In the genomic region with DNA sequence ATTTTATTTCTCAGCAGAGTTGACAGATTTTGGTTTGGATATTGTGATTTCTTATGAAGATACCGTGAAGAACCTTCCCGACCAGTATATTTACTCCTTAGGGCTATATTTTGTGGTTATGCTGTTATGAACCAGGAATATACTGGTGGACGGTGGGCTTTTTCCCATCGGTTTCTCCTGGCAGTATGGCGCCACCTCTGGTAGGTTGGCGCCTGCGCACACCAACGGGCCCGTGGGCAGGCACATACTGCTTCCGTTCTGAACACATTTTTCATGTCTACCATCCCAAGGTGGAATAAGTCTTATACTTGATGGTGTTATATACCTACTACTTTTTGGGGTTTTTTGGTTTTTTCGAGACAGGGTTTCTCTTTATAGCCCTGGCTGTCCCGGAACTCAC, we compare ENCODE assay signal across 10 mouse cellular contexts. TPM values are rescaled to one million over a fixed set of nuclear protein-coding genes. Genes with fewer than 3 reads are reported as not detected.
DNase-seq lines count a peak whose midpoint lies in the region; ATAC-seq and TF ChIP-seq lines count a peak whose summit lies in the region.
"Had no signal": no experiment of that assay in that cellular context is flagged by ENCODE, and none has a peak within 500 bp of the region (broad histone marks: within the 10 kb centered on the region; RNA-seq: fewer than 3 reads in every experiment).

No protein-coding gene starts in this region.

- H3K27me3 ChIP-seq in forebrain, postnatal 0 days (ENCODE audit: insufficient read depth, low read length), result no peaks in the 10 kb centered on the region
- H3K27me3 ChIP-seq in midbrain, postnatal 0 days (ENCODE audit: insufficient read depth, low read length), result no peaks in the 10 kb centered on the region
- H3K27me3 ChIP-seq in thymus, adult 2 months (ENCODE audit: control insufficient read depth, insufficient read depth, low read length), result no peaks in the 10 kb centered on the region
- H3K27me3 ChIP-seq: limb, embryonic 12.5 days had no signal

- no peak overlapping the region for H3K9ac ChIP-seq in forebrain, postnatal 0 days
- H3K9ac ChIP-seq in midbrain, postnatal 0 days (replicated peaks; ENCODE audit: low read length, poor library complexity, severe bottlenecking), result no peak overlapping the region

- no peak for TF ChIP-seq POLR2A in thymus, adult 2 months (IDR thresholded peaks at IDR 0.05; ENCODE audit: control insufficient read depth, extremely low read depth, insufficient read depth, low read length, poor library complexity)

- peaks cover 11% of the 10 kb centered on the region for H3K36me3 ChIP-seq in forebrain, postnatal 0 days (ENCODE audit: insufficient read depth)
- peaks cover 6% of the 10 kb centered on the region; the same call in 1 of the 2 replicates for H3K36me3 ChIP-seq in midbrain, postnatal 0 days (ENCODE audit: insufficient read depth, low read length)
- no peaks in the 10 kb centered on the region for H3K36me3 ChIP-seq in thymus, adult 2 months (ENCODE audit: control insufficient read depth, insufficient read depth, low read length)

- DNase-seq in layer of hippocampus, adult 2 months (ENCODE audit: low spot score in 2 of 2), result no peak
- no peak for DNase-seq in layer of hippocampus, adult 9-10 months (ENCODE audit: low spot score)
- DNase-seq in NIH3T3 (ENCODE audit: low read depth), result peak; percentile 65
- no peak for DNase-seq in forebrain, postnatal 0 days
- DNase-seq in midbrain, postnatal 0 days (ENCODE audit: low spot score), result peak; percentile 26
- DNase-seq in right cerebral cortex, adult 2 months (ENCODE audit: low spot score in 2 of 2), result no peak
- no peak for DNase-seq in embryo, embryonic 10 days (ENCODE audit: low spot score)
- no peak for DNase-seq in thymus, adult 2 months

- no peaks in the 10 kb centered on the region for H3K9me3 ChIP-seq in forebrain, postnatal 0 days (ENCODE audit: low read length)
- H3K9me3 ChIP-seq in midbrain, postnatal 0 days (ENCODE audit: low read length), result no peaks in the 10 kb centered on the region

- ATAC-seq in forebrain, postnatal 0 days, result no peak
- ATAC-seq in midbrain, postnatal 0 days (ENCODE audit: low FRiP score), result no peak

- no peak overlapping the region for H3K4me3 ChIP-seq in layer of hippocampus, adult 2 months
- H3K4me3 ChIP-seq in forebrain, postnatal 0 days (ENCODE audit: low read depth, low read length), result peak overlapping the region; percentile 97; the same call in 1 of the 2 replicates
- 0 out of 2 replicates have a peak overlapping the region, but pooled peaks have one; percentile 94 for H3K4me3 ChIP-seq in midbrain, postnatal 0 days (ENCODE audit: low read depth, low read length)
- no peak overlapping the region for H3K4me3 ChIP-seq in thymus, adult 2 months (ENCODE audit: control insufficient read depth, insufficient read depth, low read length)

- 92% methylated on average over 12 of the region's 12 CpGs for WGBS in forebrain, postnatal 0 days
- whole genome bisulfite sequencing in midbrain, postnatal 0 days, result 93% methylated on average over 12 of the region's 12 CpGs
- 97% methylated on average over 12 of the region's 12 CpGs for WGBS in thymus, adult 2 months

- no peak overlapping the region for H3K27ac ChIP-seq in layer of hippocampus, adult 2 months
- H3K27ac ChIP-seq in forebrain, postnatal 0 days (ENCODE audit: low read depth, low read length), result no peak overlapping the region
- no peak overlapping the region for H3K27ac ChIP-seq in midbrain, postnatal 0 days (ENCODE audit: low read depth, low read length)
- H3K27ac ChIP-seq in thymus, adult 2 months (ENCODE audit: control insufficient read depth, insufficient read depth, low read length), result no peak overlapping the region
- H3K27ac ChIP-seq: limb, embryonic 12.5 days had no signal

- TF ChIP-seq CTCF in layer of hippocampus, adult 2 months (conservative IDR thresholded peaks at IDR 0.05), result peak; percentile 47
- peak; percentile 46 for TF ChIP-seq CTCF in forebrain, postnatal 0 days (IDR thresholded peaks at IDR 0.05; ENCODE audit: low read depth)
- peak; percentile 55 for TF ChIP-seq CTCF in midbrain, postnatal 0 days (IDR thresholded peaks at IDR 0.05)
- TF ChIP-seq CTCF in thymus, adult 2 months (IDR thresholded peaks at IDR 0.05; ENCODE audit: borderline replicate concordance, control insufficient read depth, extremely low read depth, insufficient read depth, low read length, poor library complexity), result no peak

- no peaks in the 10 kb centered on the region for H3K4me1 ChIP-seq in forebrain, postnatal 0 days (ENCODE audit: insufficient read depth)
- H3K4me1 ChIP-seq in midbrain, postnatal 0 days (ENCODE audit: insufficient read depth, low read length), result no peaks in the 10 kb centered on the region; the same call in 1 of the 2 replicates
- peaks cover 4% of the 10 kb centered on the region; the same call in 1 of the 2 replicates for H3K4me1 ChIP-seq in thymus, adult 2 months (replicated peaks; ENCODE audit: control insufficient read depth, insufficient read depth, low read length)

- H3K4me2 ChIP-seq in forebrain, postnatal 0 days (ENCODE audit: low read depth), result no peak overlapping the region
- no peak overlapping the region; the same call in 1 of the 2 replicates for H3K4me2 ChIP-seq in midbrain, postnatal 0 days (ENCODE audit: low read depth, low read length, poor library complexity, severe bottlenecking)

RNA-seq across cellular contexts. Expression of gene Eid2, which starts 1.7 kb away (rescaled TPM):
- total RNA-seq in layer of hippocampus, adult 2 months (2021), result 10 to 100 TPM; 58.3 to 59.0 TPM
- 91.2 and 101 TPM in 2 replicates for total RNA-seq in forebrain, postnatal 0 days (2014; rRNA removed)
- 26.7 and 28.3 TPM in 2 replicates for polyA plus RNA-seq in forebrain, postnatal 0 days (2015; fragmentation: Nextera tagmentation; extraction: Ambion mirVana)
- total RNA-seq in midbrain, postnatal 0 days (2014; rRNA removed), result 78.8 and 81.3 TPM in 2 replicates
- 21.2 and 29.0 TPM in 2 replicates for polyA plus RNA-seq in midbrain, postnatal 0 days (2015; fragmentation: Nextera tagmentation; extraction: Ambion mirVana)
- polyA plus RNA-seq in thymus, adult 2 months (2012; rRNA removed), result 4.6 and 5.8 TPM in 2 replicates

RNA-seq across cellular contexts. Expression of gene Eid2b, which starts 8.2 kb away (rescaled TPM):
- total RNA-seq in layer of hippocampus, adult 2 months (2021), result 10 to 100 TPM; 34.3 to 37.5 TPM
- 44.0 and 45.1 TPM in 2 replicates for total RNA-seq in forebrain, postnatal 0 days (2014; rRNA removed)
- polyA plus RNA-seq in forebrain, postnatal 0 days (2015; fragmentation: Nextera tagmentation; extraction: Ambion mirVana), result 49.0 and 53.6 TPM in 2 replicates
- total RNA-seq in midbrain, postnatal 0 days (2014; rRNA removed), result 44.0 and 64.2 TPM in 2 replicates
- polyA plus RNA-seq in midbrain, postnatal 0 days (2015; fragmentation: Nextera tagmentation; extraction: Ambion mirVana), result 50.9 and 52.8 TPM in 2 replicates
- polyA plus RNA-seq in thymus, adult 2 months (2012; rRNA removed), result 8.7 and 11.8 TPM in 2 replicates

RNA-seq across cellular contexts. Expression of gene Selenov, which starts 21.6 kb away (rescaled TPM):
- total RNA-seq in layer of hippocampus, adult 2 months (2021), result under 1 TPM; 0.38 to 0.79 TPM
- 0.62 and 0.71 TPM in 2 replicates for total RNA-seq in forebrain, postnatal 0 days (2014; rRNA removed)
- 1.3 and 2.1 TPM in 2 replicates for polyA plus RNA-seq in forebrain, postnatal 0 days (2015; fragmentation: Nextera tagmentation; extraction: Ambion mirVana)
- 0.61 and 1.3 TPM in 2 replicates for total RNA-seq in midbrain, postnatal 0 days (2014; rRNA removed)
- polyA plus RNA-seq in midbrain, postnatal 0 days (2015; fragmentation: Nextera tagmentation; extraction: Ambion mirVana), result 3.5 and 6.3 TPM in 2 replicates
- polyA plus RNA-seq in thymus, adult 2 months (2012; rRNA removed), result 0.24 TPM in 1 of 2 replicates, not detected in the other
- total RNA-seq: hematopoietic stem cell, adult 5-6 weeks had no signal
- polyA plus RNA-seq: limb, embryonic 12.5 days had no signal

RNA-seq across cellular contexts. Expression of gene Dll3, which starts 32.7 kb away (rescaled TPM):
- total RNA-seq in layer of hippocampus, adult 2 months (2021), result 1 to 10 TPM; 1.8 to 1.9 TPM
- 7.8 and 9.5 TPM in 2 replicates for total RNA-seq in forebrain, postnatal 0 days (2014; rRNA removed)
- 10.9 and 11.1 TPM in 2 replicates for polyA plus RNA-seq in forebrain, postnatal 0 days (2015; fragmentation: Nextera tagmentation; extraction: Ambion mirVana)
- 8.6 and 17.3 TPM in 2 replicates for total RNA-seq in midbrain, postnatal 0 days (2014; rRNA removed)
- polyA plus RNA-seq in midbrain, postnatal 0 days (2015; fragmentation: Nextera tagmentation; extraction: Ambion mirVana), result 17.6 and 18.1 TPM in 2 replicates
- 1.1 and 1.3 TPM in 2 replicates for polyA plus RNA-seq in thymus, adult 2 months (2012; rRNA removed)
- total RNA-seq: hematopoietic stem cell, adult 5-6 weeks had no signal

RNA-seq across cellular contexts. Expression of gene Timm50, which starts 42.5 kb away (rescaled TPM):
- total RNA-seq in layer of hippocampus, adult 2 months (2021), result 10 to 100 TPM; 37.8 to 38.5 TPM
- 60.6 and 64.0 TPM in 2 replicates for total RNA-seq in forebrain, postnatal 0 days (2014; rRNA removed)
- polyA plus RNA-seq in forebrain, postnatal 0 days (2015; fragmentation: Nextera tagmentation; extraction: Ambion mirVana), result 116 and 140 TPM in 2 replicates
- total RNA-seq in midbrain, postnatal 0 days (2014; rRNA removed), result 59.2 and 76.3 TPM in 2 replicates
- 112 and 120 TPM in 2 replicates for polyA plus RNA-seq in midbrain, postnatal 0 days (2015; fragmentation: Nextera tagmentation; extraction: Ambion mirVana)
- 100 and 102 TPM in 2 replicates for polyA plus RNA-seq in thymus, adult 2 months (2012; rRNA removed)

Comparison
In these comparisons a context has a peak if more than half of its experiments do, and no peak if none do; other contexts are left out.
1. DNase-seq: peak in NIH3T3 (single experiment) and midbrain, postnatal 0 days (single experiment); none in layer of hippocampus, adult 2 months (0 of 2), layer of hippocampus, adult 9-10 months (single experiment), forebrain, postnatal 0 days (single experiment), right cerebral cortex, adult 2 months (0 of 2), embryo, embryonic 10 days (single experiment) and thymus, adult 2 months (single experiment).
2. H3K4me3 ChIP-seq: peak in forebrain, postnatal 0 days (single experiment) and midbrain, postnatal 0 days (single experiment); none in layer of hippocampus, adult 2 months (single experiment) and thymus, adult 2 months (single experiment).